In genomic region chr13:24103152-24103551, GRCm38 (mm10) we compare ENCODE assay signal across 21 mouse cellular contexts.
A peak's percentile ranks its signal among the peaks of the same experiment; 100 is the strongest.
DNase-seq lines count a peak whose midpoint lies in the region; ATAC-seq and TF ChIP-seq lines count a peak whose summit lies in the region.
"Had no signal": no experiment of that assay in that cellular context is flagged by ENCODE, and none has a peak within 500 bp of the region (broad histone marks: within the 10 kb centered on the region; RNA-seq: fewer than 3 reads in every experiment).

No protein-coding gene starts in this region.

- H3K9me3 ChIP-seq in lung, postnatal 0 days (ENCODE audit: low read length), result no peaks in the 10 kb centered on the region
- H3K9me3 ChIP-seq: embryonic facial prominence, embryonic 10.5 days; embryonic facial prominence, embryonic 12.5 days; forebrain, embryonic 10.5 days; forebrain, embryonic 12.5 days had no signal

- no peak for TF ChIP-seq EP300 in lung, postnatal 0 days (IDR thresholded peaks at IDR 0.05)

- no peak overlapping the region for H3K4me2 ChIP-seq in lung, postnatal 0 days (replicated peaks; ENCODE audit: low read depth, low read length)
- H3K4me2 ChIP-seq: embryonic facial prominence, embryonic 12.5 days; forebrain, embryonic 12.5 days had no signal

- DNase-seq in lung, postnatal 0 days (ENCODE audit: low spot score), result peak; percentile 17
- no peak for DNase-seq in lung, postnatal 10 days
- no peak for DNase-seq in testis, postnatal 14 days (ENCODE audit: low spot score)
- DNase-seq: adrenal gland, adult 2 months; adrenal gland, postnatal 10 days; adrenal gland, postnatal 25 days; cerebellum, adult 11 months; cerebellum, adult 18-20 months; cerebellum, adult 8-10 months; cerebellum, adult 9-11 months; cerebellum, postnatal 14 days; cerebellum, postnatal 36 days had no signal

- no peak overlapping the region for H3K4me3 ChIP-seq in lung, postnatal 0 days (ENCODE audit: low read depth, low read length)
- H3K4me3 ChIP-seq: embryonic facial prominence, embryonic 10.5 days; embryonic facial prominence, embryonic 12.5 days; forebrain, embryonic 10.5 days; forebrain, embryonic 12.5 days had no signal

- H3K27me3 ChIP-seq in lung, postnatal 0 days (replicated peaks; ENCODE audit: insufficient read depth, low read length), result no peaks in the 10 kb centered on the region
- H3K27me3 ChIP-seq: embryonic facial prominence, embryonic 12.5 days; forebrain, embryonic 12.5 days had no signal

- H3K36me3 ChIP-seq in lung, postnatal 0 days (ENCODE audit: insufficient read depth, low read length), result 0 out of 2 replicates have a peak, but pooled peaks cover 3% of the 10 kb centered on the region
- H3K36me3 ChIP-seq: embryonic facial prominence, embryonic 10.5 days; embryonic facial prominence, embryonic 12.5 days; forebrain, embryonic 10.5 days; forebrain, embryonic 12.5 days had no signal

- H3K27ac ChIP-seq in lung, postnatal 0 days (ENCODE audit: low read length), result no peak overlapping the region
- H3K27ac ChIP-seq: embryonic facial prominence, embryonic 10.5 days; embryonic facial prominence, embryonic 12.5 days; forebrain, embryonic 10.5 days; forebrain, embryonic 12.5 days had no signal

- 90% methylated on average over 2 of the region's 2 CpGs for WGBS in lung, postnatal 0 days

- no peak for ATAC-seq in lung, postnatal 0 days
- peak; percentile 55 for ATAC-seq in megakaryocyte, adult 5-6 weeks (ENCODE audit: poor library complexity, severe bottlenecking)
- ATAC-seq in monocyte, adult 5-6 weeks (replicated peaks; ENCODE audit: insufficient number of reproducible peaks, low FRiP score, low TSS enrichment, poor library complexity, severe bottlenecking), result peak; percentile 57
- no peak for ATAC-seq in erythroid progenitor cell, adult 5-6 weeks (replicated peaks; ENCODE audit: low FRiP score, poor library complexity, severe bottlenecking)
- ATAC-seq: forebrain, embryonic 14.5 days; forebrain, embryonic 16.5 days had no signal

- TF ChIP-seq CTCF in lung, postnatal 0 days (IDR thresholded peaks at IDR 0.05), result no peak

- no peaks in the 10 kb centered on the region for H3K4me1 ChIP-seq in lung, postnatal 0 days (ENCODE audit: insufficient read depth, low read depth, low read length)
- H3K4me1 ChIP-seq: embryonic facial prominence, embryonic 10.5 days; embryonic facial prominence, embryonic 12.5 days; forebrain, embryonic 10.5 days had no signal

- H3K9ac ChIP-seq in lung, postnatal 0 days (replicated peaks; ENCODE audit: low read depth), result no peak overlapping the region
- H3K9ac ChIP-seq: embryonic facial prominence, embryonic 12.5 days; forebrain, embryonic 12.5 days had no signal

Comparison
In these comparisons a context has a peak if more than half of its experiments do, and no peak if none do; other contexts are left out.
1. ATAC-seq: peak in megakaryocyte, adult 5-6 weeks (single experiment) and monocyte, adult 5-6 weeks (single experiment); none in lung, postnatal 0 days (single experiment) and erythroid progenitor cell, adult 5-6 weeks (single experiment).